Mouse (Mus musculus): ENCODE measurements around the gene Hoxd9. TPM values are rescaled to one million over a fixed set of nuclear protein-coding genes. Genes with fewer than 3 reads are reported as not detected.
A peak's percentile ranks its signal among the peaks of the same experiment; 100 is the strongest.

Gene Hoxd9
- polyA plus RNA-seq (2015; fragmentation: Nextera tagmentation; extraction: Ambion mirVana) = 23.0 and 34.9 TPM in 2 replicates

DNA sequence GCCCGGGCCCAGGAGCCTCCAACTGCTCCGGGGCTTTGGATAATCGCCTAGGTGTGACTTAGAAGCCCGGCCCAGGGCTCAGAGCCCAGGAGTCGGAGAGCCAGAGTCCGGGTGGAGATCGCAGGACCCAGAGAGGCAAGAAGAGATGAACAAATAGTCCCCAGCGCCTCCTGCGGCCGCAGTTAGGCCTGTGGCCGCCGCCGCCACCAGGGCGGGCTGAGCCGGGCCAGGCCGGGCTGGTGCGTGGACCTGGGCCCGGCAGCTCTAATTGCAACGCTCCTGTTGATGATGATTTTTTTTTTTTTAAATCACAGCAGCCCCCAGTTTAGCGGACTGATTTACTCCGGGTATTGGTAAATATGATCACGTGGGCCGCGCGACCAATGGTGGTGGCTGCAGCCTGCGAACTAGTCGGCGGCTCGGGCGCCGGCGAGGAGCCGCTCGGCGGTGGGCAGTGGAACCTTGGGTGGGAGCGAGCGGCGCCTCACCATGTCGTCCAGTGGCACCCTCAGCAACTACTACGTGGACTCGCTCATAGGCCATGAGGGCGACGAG lies at the start of gene Hoxd9:
Gene Hoxd9, plus strand, starts transcription at position 161 of the 555 bp plus-strand sequence.

DNA sequence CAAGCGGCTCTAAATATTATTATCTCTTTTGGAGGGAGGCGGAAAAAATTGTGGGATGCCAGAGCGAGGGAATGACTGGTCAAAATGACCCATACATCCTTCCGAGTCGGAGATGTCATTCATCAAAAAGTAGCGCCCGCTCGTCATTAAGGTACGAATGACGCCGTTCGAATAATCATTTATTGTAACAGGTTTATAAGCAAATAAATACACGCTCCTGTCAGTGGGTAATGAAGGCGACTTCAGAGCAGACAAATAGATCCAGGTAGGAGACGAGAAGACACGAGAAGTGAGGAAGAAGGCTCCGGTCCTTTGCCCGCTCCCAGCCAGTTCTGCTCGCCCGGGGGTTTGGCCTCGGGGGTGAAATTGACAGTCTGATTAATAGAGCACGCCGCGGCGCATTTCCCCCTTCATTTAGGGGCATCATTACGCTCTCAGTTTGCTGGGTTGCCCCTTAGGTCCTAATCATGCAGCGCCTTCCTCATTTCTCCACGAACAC lies 38.0 kb upstream of the Hoxd9 start, which contains the start of gene Evx2:
Gene Evx2, minus strand, starts transcription at position 51 of the 499 bp plus-strand sequence.

DNA sequence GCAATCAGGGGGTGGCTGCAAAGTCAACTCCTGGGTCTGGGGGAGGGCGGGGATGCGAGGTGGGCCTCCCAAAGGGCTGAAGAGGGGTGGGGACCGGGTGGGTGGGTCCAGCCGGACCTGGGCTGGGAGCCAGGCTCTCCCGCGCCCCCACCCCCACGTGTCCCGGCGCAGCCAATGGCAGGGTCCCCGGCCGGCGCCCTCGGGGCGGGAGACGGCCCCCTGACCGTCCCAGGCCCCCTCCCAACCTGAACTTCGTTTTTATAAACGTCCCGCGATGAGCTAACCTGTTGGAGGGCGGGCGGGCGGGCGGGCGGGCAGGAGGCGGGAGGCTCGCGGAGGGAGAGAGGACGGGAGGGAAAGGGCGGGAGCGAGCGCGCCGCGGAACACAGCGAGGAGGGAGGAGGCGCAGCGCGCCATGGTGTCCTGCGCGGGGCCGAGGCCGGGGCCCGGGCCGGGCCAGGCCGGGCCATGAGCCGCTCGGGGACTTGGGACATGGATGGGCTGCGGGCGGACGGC lies 29.6 kb upstream of the Hoxd9 start, which contains the start of gene Hoxd13:
Gene Hoxd13, plus strand, starts transcription at position 469 of the 516 bp plus-strand sequence.

DNA sequence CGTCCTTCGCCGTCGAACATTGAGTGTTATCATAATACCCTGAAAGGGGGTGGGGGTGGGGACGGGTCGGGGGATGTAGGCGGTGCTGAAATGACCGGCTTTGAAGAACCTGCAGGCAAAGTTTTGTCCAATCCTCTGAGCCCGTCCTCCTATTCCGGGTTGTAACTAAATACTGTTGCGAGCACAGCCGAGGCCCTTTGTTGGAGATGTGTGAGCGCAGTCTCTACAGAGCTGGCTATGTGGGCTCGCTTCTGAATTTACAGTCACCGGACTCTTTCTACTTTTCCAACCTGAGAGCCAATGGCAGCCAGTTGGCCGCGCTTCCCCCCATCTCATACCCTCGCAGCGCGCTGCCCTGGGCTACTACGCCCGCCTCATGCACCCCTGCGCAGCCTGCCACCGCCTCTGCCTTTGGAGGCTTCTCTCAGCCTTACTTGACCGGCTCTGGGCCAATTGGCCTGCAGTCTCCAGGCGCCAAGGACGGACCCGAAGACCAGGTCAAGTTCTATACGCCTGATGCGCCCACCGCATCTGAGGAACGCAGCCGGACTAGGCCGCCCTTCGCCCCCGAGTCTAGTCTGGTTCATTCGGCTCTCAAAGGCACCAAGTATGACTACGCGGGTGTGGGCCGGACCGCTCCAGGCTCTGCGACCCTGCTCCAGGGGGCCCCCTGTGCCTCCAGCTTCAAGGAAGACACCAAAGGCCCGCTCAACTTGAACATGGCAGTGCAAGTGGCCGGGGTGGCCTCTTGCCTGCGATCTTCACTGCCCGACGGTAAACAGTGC lies 22.5 kb upstream of the Hoxd9 start, which contains the start of gene Hoxd12:
Gene Hoxd12, plus strand, starts transcription at position 133 of the 785 bp plus-strand sequence.

DNA sequence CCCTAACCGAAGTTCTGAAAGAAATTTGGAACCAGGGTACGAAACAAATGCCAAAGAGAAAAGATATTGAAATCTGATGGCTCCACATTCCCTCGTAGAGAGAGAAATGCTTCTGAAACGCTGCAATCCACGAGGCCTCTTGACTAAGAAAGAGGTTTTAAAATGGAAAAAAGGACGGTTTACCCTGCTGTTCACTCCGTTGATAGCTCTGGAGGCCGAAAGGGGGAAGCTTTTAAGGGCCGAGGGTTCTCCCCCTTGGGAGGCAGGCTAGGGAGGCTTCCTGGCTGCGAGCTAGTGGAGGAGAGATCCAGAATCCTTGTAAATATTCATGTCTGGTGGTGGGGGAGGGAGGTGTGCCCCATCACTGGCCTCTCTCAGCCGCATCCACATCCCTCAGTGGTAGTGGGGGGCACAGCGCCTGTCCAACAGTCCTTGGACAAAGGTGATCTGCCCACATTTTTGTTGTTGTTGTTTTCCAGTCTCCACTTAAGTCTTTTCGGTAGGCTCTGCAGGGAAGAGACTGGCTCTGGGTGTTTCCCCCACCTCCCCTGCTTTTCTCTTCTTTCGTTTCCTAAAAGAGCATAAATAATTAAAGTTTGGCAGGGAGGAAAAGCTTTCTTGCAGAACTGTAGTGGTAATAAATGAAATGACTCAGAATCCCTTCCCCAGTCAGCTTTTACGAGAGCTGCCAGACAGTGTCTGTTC lies 18.5 kb upstream of the Hoxd9 start, which contains the start of gene Hoxd11:
Gene Hoxd11, plus strand, starts transcription at position 667 of the 705 bp plus-strand sequence.

DNA sequence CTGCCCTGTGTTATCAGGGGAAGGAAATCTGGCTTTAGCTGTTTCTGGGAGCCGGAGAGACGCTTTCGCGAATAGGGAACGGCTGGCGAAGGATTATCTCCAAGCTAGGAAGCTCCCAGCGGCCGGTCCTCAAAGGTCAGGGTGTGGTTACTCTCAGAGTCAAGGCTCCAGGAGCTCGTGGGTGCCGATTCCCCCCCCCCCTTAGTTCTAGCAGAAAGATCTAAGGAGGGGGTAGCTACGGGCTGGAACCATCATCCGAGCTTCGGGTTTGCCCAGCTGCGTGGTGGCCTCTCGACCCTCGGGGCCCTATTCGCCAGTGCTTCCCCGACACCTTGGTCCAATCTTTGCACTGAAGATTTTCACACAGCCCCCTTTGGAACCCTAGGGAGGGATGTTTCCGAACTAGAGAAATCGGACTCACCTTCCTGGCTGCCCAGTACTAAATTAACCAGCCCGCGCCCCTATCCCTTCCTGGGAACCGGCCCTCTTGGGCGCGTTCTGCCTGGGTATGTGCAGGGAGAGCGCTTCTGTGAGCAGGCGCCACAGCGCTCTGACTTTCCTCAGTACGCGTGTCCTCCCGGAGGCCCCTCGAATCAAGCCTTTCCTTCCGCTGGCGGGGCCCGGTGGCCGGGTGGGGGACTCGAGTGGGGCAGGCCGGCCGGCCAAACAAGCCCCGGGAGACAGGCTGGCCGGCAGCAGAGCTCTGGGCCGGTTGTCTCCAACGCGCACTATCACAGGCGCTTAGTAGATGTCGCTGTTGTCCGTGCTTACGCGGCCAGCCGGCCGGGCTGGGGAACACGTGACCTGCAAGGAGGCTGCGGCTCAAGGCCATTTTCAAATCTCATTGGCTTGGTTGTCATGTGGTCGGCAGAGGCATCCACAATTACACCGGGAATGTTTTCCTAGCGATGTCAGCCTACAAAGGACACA lies 6.2 kb upstream of the Hoxd9 start, which contains the start of gene Hoxd10:
Gene Hoxd10, plus strand, starts transcription at position 903 of the 930 bp plus-strand sequence.

DNA sequence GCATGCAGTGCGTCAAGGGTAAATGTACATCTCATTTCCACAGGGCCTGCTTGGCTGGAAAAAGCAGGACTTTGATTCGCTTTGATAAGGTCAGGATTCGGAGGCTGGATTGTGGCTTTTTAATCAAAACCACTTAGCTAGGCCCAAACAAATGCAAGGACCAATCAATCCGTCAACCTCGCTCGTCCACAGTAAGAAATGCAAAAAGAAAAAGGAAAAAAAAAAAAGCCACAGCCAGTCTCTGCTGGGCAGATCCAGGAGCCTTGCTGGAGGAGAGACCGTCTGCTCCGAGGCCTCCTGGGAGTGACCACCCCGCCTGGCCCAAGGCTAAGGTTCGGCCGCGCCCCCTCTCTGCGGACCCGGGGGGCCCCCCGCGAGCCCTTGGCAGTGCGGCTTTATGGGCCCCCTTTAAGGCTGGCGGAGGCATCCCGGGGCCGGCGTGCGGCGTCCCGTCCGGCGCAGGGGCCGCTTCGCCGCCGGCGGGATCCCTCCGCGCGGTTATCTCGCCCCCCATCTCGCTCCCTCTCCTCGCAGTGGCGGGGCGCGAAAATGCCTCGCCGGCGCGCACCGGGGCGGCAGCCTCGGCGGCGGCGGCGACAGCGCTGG lies 7.0 kb downstream of the Hoxd9 start, which contains the start of gene Hoxd8:
Gene Hoxd8, plus strand, starts transcription at position 223 of the 606 bp plus-strand sequence.

DNA sequence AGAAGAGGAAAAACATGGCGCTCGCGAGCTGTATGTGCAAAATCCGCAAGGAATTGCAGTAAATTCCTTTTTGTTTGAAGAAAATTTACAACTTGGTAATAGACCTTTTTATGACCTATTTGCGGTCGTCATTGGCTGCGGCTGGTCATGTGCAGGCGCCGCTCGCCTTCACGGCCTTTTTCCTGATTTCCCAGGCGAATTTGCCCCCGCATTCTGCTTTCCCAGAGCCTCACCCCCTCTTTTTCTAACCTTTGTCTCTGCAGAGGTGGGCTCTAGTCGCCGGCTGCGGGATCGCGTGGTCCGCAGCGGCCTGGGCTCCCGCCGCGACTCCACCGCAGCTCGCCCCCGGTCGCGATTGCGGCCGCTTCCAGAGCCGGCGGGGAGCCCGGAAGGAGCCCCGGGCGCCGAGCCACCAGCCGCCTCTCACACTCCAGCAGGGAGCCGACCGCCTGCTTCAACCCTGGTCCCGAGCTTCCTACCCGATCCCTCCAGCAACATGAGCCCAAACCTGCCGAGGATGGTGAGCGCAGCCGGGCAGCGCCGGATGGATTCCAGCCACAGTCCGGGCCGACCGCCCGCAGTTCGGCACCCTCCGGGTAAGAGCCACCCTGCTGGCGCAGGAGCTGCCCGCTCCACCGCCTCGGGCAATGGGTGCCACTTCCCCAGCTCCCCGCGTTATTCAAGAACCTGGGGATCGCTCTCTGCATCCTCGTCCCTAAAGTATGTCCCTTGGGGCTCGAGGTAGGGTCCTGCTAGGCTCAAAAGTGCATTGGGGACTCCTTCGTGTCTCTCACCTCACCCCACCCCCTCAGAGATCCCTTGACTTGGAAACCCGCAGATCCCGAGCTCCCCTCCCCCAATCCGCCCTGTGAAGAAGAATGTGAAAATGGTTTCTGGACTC lies 14.4 kb downstream of the Hoxd9 start, which contains the start of the genes Hoxd3 and Hoxd4:
Gene Hoxd3, plus strand, starts transcription at position 207 of the 901 bp plus-strand sequence.
Gene Hoxd4, plus strand, starts transcription at position 209 of the 901 bp plus-strand sequence.

DNA sequence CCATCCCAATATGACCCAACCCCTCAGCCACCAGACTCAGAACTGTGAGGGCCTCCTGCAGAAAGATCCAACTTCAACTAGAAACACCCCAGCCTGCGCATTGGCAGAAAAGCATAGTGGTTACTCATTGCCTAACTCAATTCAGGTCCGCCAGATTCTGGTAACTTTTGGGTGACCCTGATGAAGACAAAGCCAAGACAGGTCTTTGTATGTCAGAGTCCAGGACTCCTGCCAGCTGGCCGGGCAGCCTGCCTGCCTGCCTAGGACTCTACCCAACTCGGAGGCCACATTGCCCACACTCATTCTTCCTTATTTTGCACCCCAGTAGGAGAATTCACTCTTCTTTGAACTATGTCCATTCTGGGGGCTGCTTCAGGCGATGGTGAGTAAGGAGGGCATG lies 29.0 kb downstream of the Hoxd9 start, which contains the start of gene Gm28230:
Gene Gm28230, plus strand, starts transcription at position 178 of the 400 bp plus-strand sequence.

MicroRNA genes within 50 kb of the gene (microRNA counts, 519-probe panel; counts per million panel counts)
- microRNA mmu-miR-10b = 6,969 counts per million, percentile 96 among the panel's probes with 10 or more counts

Small RNA genes within 50 kb of the gene (microRNA-seq; reads per million reads assigned to microRNA genes)
- gene Gm44463 (not detected), gene Mir10b (184,651 reads per million, percentile 100 among the genes with 10 or more reads in this experiment)

Other genes starting within 250 kb of the Hoxd9 start
- gene Lnpk, start 118.3 kb upstream of the Hoxd9 start, polyA plus RNA-seq (2015; fragmentation: Nextera tagmentation; extraction: Ambion mirVana) = 31.1 and 35.3 TPM in 2 replicates
- 0.19 and 0.41 TPM in 2 replicates for gene Evx2, start 38.2 kb upstream of the Hoxd9 start, polyA plus RNA-seq (2015; fragmentation: Nextera tagmentation; extraction: Ambion mirVana)
- 0.10 and 0.18 TPM in 2 replicates for gene Hoxd13, start 29.4 kb upstream of the Hoxd9 start, polyA plus RNA-seq (2015; fragmentation: Nextera tagmentation; extraction: Ambion mirVana)
- gene Hoxd12, start 22.7 kb upstream of the Hoxd9 start, polyA plus RNA-seq (2015; fragmentation: Nextera tagmentation; extraction: Ambion mirVana) = 0.14 TPM in 1 of 2 replicates, not detected in the other
- gene Hoxd11, start 18.2 kb upstream of the Hoxd9 start, polyA plus RNA-seq (2015; fragmentation: Nextera tagmentation; extraction: Ambion mirVana) = 3.7 and 10.0 TPM in 2 replicates
- 77.5 and 127 TPM in 2 replicates for gene Hoxd10, start 5.8 kb upstream of the Hoxd9 start, polyA plus RNA-seq (2015; fragmentation: Nextera tagmentation; extraction: Ambion mirVana)
- 11.9 and 12.2 TPM in 2 replicates for gene Hoxd8, start 6.9 kb downstream of the Hoxd9 start, polyA plus RNA-seq (2015; fragmentation: Nextera tagmentation; extraction: Ambion mirVana)
- gene Hoxd3, start 14.2 kb downstream of the Hoxd9 start, polyA plus RNA-seq (2015; fragmentation: Nextera tagmentation; extraction: Ambion mirVana) = 8.8 and 9.1 TPM in 2 replicates
- gene Hoxd4, start 14.2 kb downstream of the Hoxd9 start, polyA plus RNA-seq (2015; fragmentation: Nextera tagmentation; extraction: Ambion mirVana) = 2.5 and 3.1 TPM in 2 replicates
- gene Gm28230, start 29.0 kb downstream of the Hoxd9 start, polyA plus RNA-seq (2015; fragmentation: Nextera tagmentation; extraction: Ambion mirVana) = 0.62 and 0.75 TPM in 2 replicates
- 0.43 and 1.3 TPM in 2 replicates for gene Hoxd1, start 65.3 kb downstream of the Hoxd9 start, polyA plus RNA-seq (2015; fragmentation: Nextera tagmentation; extraction: Ambion mirVana)
- gene Mtx2, start 128.1 kb downstream of the Hoxd9 start, polyA plus RNA-seq (2015; fragmentation: Nextera tagmentation; extraction: Ambion mirVana) = 144 and 155 TPM in 2 replicates